Mouse (Mus musculus) hindbrain, embryonic 11.5 days (tissue): ENCODE measurements around the gene Kazn. TPM values are rescaled to one million over a fixed set of nuclear protein-coding genes. Genes with fewer than 3 reads are reported as not detected.

Experiments used
- ATAC-seq: fragments of 200-750 bp; cut with Nextera tagmentation; 2 replicates; pipeline ENCODE4 v1.8.0; 2017; ENCODE audit warnings: mild to moderate bottlenecking, moderate TSS enrichment, moderate library complexity; ENCODE audit not compliant: low FRiP score
- DNase-seq: peaks from one replicate; pipeline ENCODE4 v3.0.0-alpha.2; 2015; ENCODE audit warnings: low spot score
- H3K27ac ChIP-seq: fragments of 300-500 bp; sonication (generic); 2 replicates; pipeline ENCODE4 v1.5.1; 2014; ENCODE audit warnings: mild to moderate bottlenecking, low read depth, low read length
- H3K27me3 ChIP-seq: fragments of 300-500 bp; sonication (generic); 2 replicates; pipeline ENCODE4 v1.6.1; 2014; ENCODE audit warnings: mild to moderate bottlenecking, low read length, moderate library complexity, mixed read lengths; ENCODE audit not compliant: control insufficient read depth, insufficient read depth
- H3K36me3 ChIP-seq: fragments of 300-500 bp; sonication (generic); 2 replicates; pipeline ENCODE4 v1.6.1; 2014; ENCODE audit warnings: mild to moderate bottlenecking, low read length, moderate library complexity, mixed read lengths; ENCODE audit not compliant: control insufficient read depth, insufficient read depth
- H3K4me1 ChIP-seq: fragments of 300-500 bp; sonication (generic); replicated peaks from 2 replicates; pipeline ENCODE4 v1.6.1; 2014; ENCODE audit warnings: low read length, mixed read lengths; ENCODE audit not compliant: control insufficient read depth, insufficient read depth
- H3K4me2 ChIP-seq: fragments of 300-500 bp; sonication (generic); replicated peaks from 2 replicates; pipeline ENCODE4 v1.6.1; 2014; ENCODE audit warnings: mild to moderate bottlenecking, low read depth, low read length
- H3K4me3 ChIP-seq: fragments of 300-500 bp; sonication (generic); 2 replicates; pipeline ENCODE4 v1.5.1; 2014; ENCODE audit warnings: low read depth, low read length
- H3K9ac ChIP-seq: fragments of 300-500 bp; sonication (generic); 2 replicates; pipeline ENCODE4 v1.6.1; 2014; ENCODE audit warnings: low read depth, low read length
- H3K9me3 ChIP-seq: fragments of 300-500 bp; sonication (generic); 2 replicates; pipeline ENCODE4 v1.6.1; 2016; ENCODE audit warnings: low read length; ENCODE audit not compliant: control insufficient read depth
- WGBS: fragments of 180-500 bp; shearing (Covaris S2); extraction: QIAGEN DNeasy Blood & Tissue Kit; methylation state at CpG from one replicate; pipeline ENCODE4 v1.1.7; 2014; 5-methylcytosine and 5-hydroxymethylcytosine counted together
- polyA plus RNA-seq: library from polyadenylated mRNA; unstranded; fragments of >200 nt; fragmentation: Nextera tagmentation; extraction: Ambion mirVana; gene quantifications from 2 replicates; pipeline ENCODE4 v1.2.1, GENCODE M21; 2014

The Kazn gene
- polyA plus RNA-seq, 1 experiment from 2014 or later: 11.8 TPM

- WGBS: 77% methylated on average over 2 of the region's 2 CpGs
- Histone ChIP-seq H3K27me3 (no peaks in the 10 kb centered on the region; the same call in 1 of the 2 replicates), H3K4me1 (no peaks in the 10 kb centered on the region; the same call in 1 of the 2 replicates), H3K27ac (no peak overlapping the region), H3K4me3 (no peak overlapping the region), H3K9ac (no peak overlapping the region), H3K9me3 (no peaks in the 10 kb centered on the region), H3K36me3 (no peaks in the 10 kb centered on the region), H3K4me2 (no peak overlapping the region)
- ATAC-seq (no peak), DNase-seq (no peak)
Observed at GRCm38 (mm10) chr4:142091100-142091499, 148.1 kb downstream of the Kazn start.

- 79% methylated on average over 6 of the region's 6 CpGs for WGBS
- Histone ChIP-seq H3K4me1 (peaks cover 2% of the 10 kb centered on the region; the same call in 1 of the 2 replicates), H3K4me3 (no peak overlapping the region), H3K9me3 (no peaks in the 10 kb centered on the region), H3K27me3 (peaks cover 6% of the 10 kb centered on the region), H3K36me3 (no peaks in the 10 kb centered on the region), H3K4me2 (no peak overlapping the region), H3K9ac (no peak overlapping the region), H3K27ac (no peak overlapping the region)
- ATAC-seq (no peak), DNase-seq (no peak)
Observed at GRCm38 (mm10) chr4:142089966-142090365, 149.2 kb downstream of the Kazn start.

- WGBS: 64% methylated on average over 6 of the region's 6 CpGs
- DNase-seq: no peak
- H3K27me3 ChIP-seq: peaks cover 17% of the 10 kb centered on the region
- ATAC-seq: peak; percentile 17; the same call in 1 of the 2 replicates
- H3K4me2 ChIP-seq: no peak overlapping the region
- peaks cover 7% of the 10 kb centered on the region for H3K4me1 ChIP-seq
- no peak overlapping the region for H3K4me3 ChIP-seq
- H3K9me3 ChIP-seq: no peaks in the 10 kb centered on the region
- H3K27ac ChIP-seq: no peak overlapping the region
- H3K9ac ChIP-seq: no peak overlapping the region
- no peaks in the 10 kb centered on the region for H3K36me3 ChIP-seq
Observed at GRCm38 (mm10) chr4:142088836-142089235, 150.4 kb downstream of the Kazn start.

GRCm38 (mm10) chr4:142088409-142088808 lies 150.8 kb downstream of the Kazn start:
- H3K4me2 ChIP-seq: no peak overlapping the region
- H3K4me1 ChIP-seq: peaks cover 7% of the 10 kb centered on the region
- ATAC-seq (peak; percentile 30; the same call in 1 of the 2 replicates), DNase-seq (peak; percentile 54)
- no peak overlapping the region for H3K27ac ChIP-seq
- H3K27me3 ChIP-seq: peaks cover 18% of the 10 kb centered on the region
- no peak overlapping the region for H3K4me3 ChIP-seq
- H3K36me3 ChIP-seq: no peaks in the 10 kb centered on the region
- WGBS: 26% methylated on average over 4 of the region's 4 CpGs
- no peak overlapping the region for H3K9ac ChIP-seq
- no peaks in the 10 kb centered on the region for H3K9me3 ChIP-seq

- 4% methylated on average over 20 of the region's 20 CpGs for WGBS
- Histone ChIP-seq H3K4me2 (peak overlapping the region; percentile 99), H3K36me3 (no peaks in the 10 kb centered on the region), H3K4me1 (peaks cover 7% of the 10 kb centered on the region), H3K4me3 (peak overlapping the region; percentile 57), H3K9ac (no peak overlapping the region), H3K27me3 (peaks cover 20% of the 10 kb centered on the region), H3K27ac (no peak overlapping the region), H3K9me3 (no peaks in the 10 kb centered on the region)
- no peak for ATAC-seq
- DNase-seq: no peak
Observed at GRCm38 (mm10) chr4:142084936-142085563, 154.2 kb downstream of the Kazn start.

GRCm38 (mm10) chr4:142084131-142084899 lies 154.9 kb downstream of the Kazn start, which contains the start of gene Tmem51:
Tmem51 (minus strand) TSS chr4:142084304.
- DNase-seq (peak; percentile 65), ATAC-seq (peak; percentile 76)
- Histone ChIP-seq H3K27ac (0 out of 2 replicates have a peak within 1 kb of the TSS, but pooled peaks have one; percentile 24), H3K4me3 (peak within 1 kb of the TSS; percentile 57), H3K4me1 (peaks cover 7% of the 10 kb centered on the region), H3K36me3 (no peaks in the 10 kb centered on the region), H3K9ac (peak within 1 kb of the TSS; percentile 64), H3K4me2 (peak within 1 kb of the TSS; percentile 99), H3K9me3 (no peaks in the 10 kb centered on the region), H3K27me3 (peaks cover 20% of the 10 kb centered on the region)
- under 1% methylated on average over 50 of the region's 52 CpGs for WGBS

- peak overlapping the region; percentile 99 for H3K4me2 ChIP-seq
- no peak overlapping the region for H3K27ac ChIP-seq
- DNase-seq (peak; percentile 79), ATAC-seq (peak; percentile 72)
- peak overlapping the region; percentile 57 for H3K4me3 ChIP-seq
- peak overlapping the region; percentile 64 for H3K9ac ChIP-seq
- WGBS: 1% methylated on average over 27 of the region's 29 CpGs
- peaks cover 20% of the 10 kb centered on the region for H3K27me3 ChIP-seq
- no peaks in the 10 kb centered on the region for H3K9me3 ChIP-seq
- H3K4me1 ChIP-seq: peaks cover 7% of the 10 kb centered on the region
- H3K36me3 ChIP-seq: no peaks in the 10 kb centered on the region
Observed at GRCm38 (mm10) chr4:142083762-142084130, 155.5 kb downstream of the Kazn start.

- Histone ChIP-seq H3K9ac (0 out of 2 replicates have a peak overlapping the region, but pooled peaks have one; percentile 64), H3K27ac (no peak overlapping the region), H3K36me3 (no peaks in the 10 kb centered on the region), H3K27me3 (peaks cover 20% of the 10 kb centered on the region), H3K4me3 (no peak overlapping the region), H3K9me3 (no peaks in the 10 kb centered on the region), H3K4me1 (peaks cover 7% of the 10 kb centered on the region), H3K4me2 (no peak overlapping the region; the same call in 1 of the 2 replicates)
- no peak for ATAC-seq
- no peak for DNase-seq
- 40% methylated on average over 6 of the region's 6 CpGs for WGBS
Observed at GRCm38 (mm10) chr4:142083193-142083592, 156.0 kb downstream of the Kazn start.
